Mouse (Mus musculus) midbrain, embryonic 15.5 days (tissue): ENCODE results near the gene Gm5148. TPM values are rescaled to one million over a fixed set of nuclear protein-coding genes. Genes with fewer than 3 reads are reported as not detected.

Experiments
- ATAC-seq: fragments of 200-750 bp; cut with Nextera tagmentation; replicated peaks from 2 replicates; pipeline ENCODE4 v1.8.0; 2017; ENCODE audit warnings: moderate TSS enrichment
- H3K27ac ChIP-seq: fragments of 300-500 bp; sonication (generic); 2 replicates; pipeline ENCODE4 v1.5.1; 2015; ENCODE audit warnings: mild to moderate bottlenecking, inconsistent platforms
- H3K27me3 ChIP-seq: fragments of 300-500 bp; sonication (generic); replicated peaks from 2 replicates; pipeline ENCODE4 v1.6.1; 2015; ENCODE audit warnings: inconsistent platforms
- H3K36me3 ChIP-seq: fragments of 300-500 bp; sonication (generic); replicated peaks from 2 replicates; pipeline ENCODE4 v1.6.1; 2015; ENCODE audit warnings: inconsistent platforms
- H3K4me1 ChIP-seq: fragments of 300-500 bp; sonication (generic); 2 replicates; pipeline ENCODE4 v1.6.1; 2015; ENCODE audit warnings: inconsistent platforms
- H3K4me2 ChIP-seq: fragments of 300-500 bp; sonication (generic); 2 replicates; pipeline ENCODE4 v1.6.1; 2015; ENCODE audit warnings: inconsistent platforms, mild to moderate bottlenecking, moderate library complexity
- H3K4me3 ChIP-seq: fragments of 300-500 bp; sonication (generic); 2 replicates; pipeline ENCODE4 v1.5.1; 2015; ENCODE audit warnings: mild to moderate bottlenecking, inconsistent platforms
- H3K9ac ChIP-seq: fragments of 300-500 bp; sonication (generic); 2 replicates; pipeline ENCODE4 v1.6.1; 2015; ENCODE audit warnings: mild to moderate bottlenecking, inconsistent platforms
- H3K9me3 ChIP-seq: fragments of 300-500 bp; sonication (generic); 2 replicates; pipeline ENCODE4 v1.6.1; 2016; ENCODE audit warnings: inconsistent platforms
- WGBS: fragments of 180-500 bp; shearing (Covaris S2); methylation state at CpG from one replicate; pipeline ENCODE4 v1.1.7; 2015; ENCODE audit warnings: mixed read lengths; 5-methylcytosine and 5-hydroxymethylcytosine counted together
- polyA plus RNA-seq: library from polyadenylated mRNA; unstranded; fragments of >200 nt; fragmentation: Nextera tagmentation; extraction: Ambion mirVana; gene quantifications from 2 replicates; pipeline ENCODE4 v1.2.1, GENCODE M21; 2015

The Gm5148 gene
- polyA plus RNA-seq, 1 experiment from 2014 or later: 15.4 TPM

DNA sequence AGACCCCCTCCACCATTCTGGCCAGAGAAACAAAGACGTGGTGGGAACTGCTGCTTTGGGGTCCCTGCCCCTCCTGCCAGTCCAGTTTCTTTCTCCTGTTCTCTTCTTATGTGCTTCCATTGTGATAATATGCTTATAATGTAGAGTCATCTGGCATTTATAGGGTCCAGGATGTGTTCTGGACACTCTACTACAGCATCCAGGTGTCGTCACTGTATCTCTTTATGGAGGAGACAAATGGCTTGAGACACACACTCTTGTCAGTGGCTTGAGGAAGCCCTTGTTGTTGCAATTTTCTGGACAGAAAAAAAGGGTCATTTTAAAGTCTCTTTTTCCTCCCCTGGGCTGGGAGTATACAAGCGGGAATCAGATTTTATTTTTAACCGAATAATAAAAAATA lies 33.3 kb upstream of the Gm5148 start:
- H3K4me2 ChIP-seq: no peak overlapping the region
- ATAC-seq: peak; percentile 40; the same call in 1 of the 2 replicates
- H3K27me3 ChIP-seq: no peaks in the 10 kb centered on the region
- H3K27ac ChIP-seq: 0 out of 2 replicates have a peak overlapping the region, but pooled peaks have one; percentile 22
- H3K9ac ChIP-seq: no peak overlapping the region
- H3K4me3 ChIP-seq: no peak overlapping the region
- no peaks in the 10 kb centered on the region for H3K9me3 ChIP-seq
- peaks cover 10% of the 10 kb centered on the region for H3K4me1 ChIP-seq
- no peaks in the 10 kb centered on the region for H3K36me3 ChIP-seq
- WGBS: 29% methylated on average over 4 of the region's 4 CpGs

DNA sequence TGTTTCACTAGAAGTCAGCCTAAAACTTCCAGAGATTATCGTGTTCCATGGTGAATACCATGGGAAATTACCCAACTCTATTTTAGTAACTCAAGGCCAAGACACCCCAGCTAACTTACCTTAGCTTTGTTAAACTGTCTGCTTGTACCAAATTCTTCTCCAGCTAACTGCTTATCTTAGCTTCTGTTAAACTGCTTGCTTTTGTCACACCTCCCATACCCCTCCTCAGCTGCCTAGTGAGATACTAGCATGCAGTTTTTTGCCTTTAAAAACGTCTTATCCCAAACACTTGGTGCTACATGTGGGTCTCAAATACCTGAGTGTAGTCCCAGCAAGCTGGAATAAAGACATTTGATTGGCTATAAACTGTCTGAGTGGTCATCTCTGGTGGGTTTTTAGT lies 31.7 kb upstream of the Gm5148 start:
- no peak for ATAC-seq
- Histone ChIP-seq H3K9ac (no peak overlapping the region), H3K9me3 (no peaks in the 10 kb centered on the region), H3K4me2 (no peak overlapping the region), H3K4me1 (peaks cover 10% of the 10 kb centered on the region), H3K27ac (no peak overlapping the region), H3K4me3 (no peak overlapping the region), H3K27me3 (no peaks in the 10 kb centered on the region), H3K36me3 (no peaks in the 10 kb centered on the region)
- WGBS: 76% methylated on average over 2 of the region's 2 CpGs

DNA sequence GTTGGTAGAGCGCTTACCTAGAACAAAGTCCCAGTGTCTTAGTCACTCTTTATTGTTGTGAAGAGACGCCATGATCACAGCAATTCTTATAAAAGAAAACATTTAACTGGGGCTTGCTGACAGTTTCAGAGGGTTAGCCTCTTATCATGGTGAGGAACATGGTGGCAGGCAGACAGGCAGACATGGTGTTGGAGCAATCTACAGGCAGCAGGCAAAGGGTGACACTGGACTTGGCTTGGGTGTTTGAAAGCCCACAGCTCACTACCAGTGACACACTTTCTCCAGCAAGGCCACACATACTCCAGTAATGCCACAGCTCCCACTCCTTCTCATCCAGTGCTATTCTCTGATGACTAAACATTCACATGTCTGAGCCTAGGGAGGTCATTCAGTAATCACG lies 30.3 kb upstream of the Gm5148 start:
- Histone ChIP-seq H3K27me3 (no peaks in the 10 kb centered on the region), H3K4me3 (no peak overlapping the region), H3K4me2 (no peak overlapping the region), H3K9ac (no peak overlapping the region), H3K27ac (no peak overlapping the region), H3K4me1 (peaks cover 10% of the 10 kb centered on the region), H3K36me3 (no peaks in the 10 kb centered on the region), H3K9me3 (no peaks in the 10 kb centered on the region)
- ATAC-seq: no peak
- WGBS: 90% methylated on average over 3 of the region's 3 CpGs

DNA sequence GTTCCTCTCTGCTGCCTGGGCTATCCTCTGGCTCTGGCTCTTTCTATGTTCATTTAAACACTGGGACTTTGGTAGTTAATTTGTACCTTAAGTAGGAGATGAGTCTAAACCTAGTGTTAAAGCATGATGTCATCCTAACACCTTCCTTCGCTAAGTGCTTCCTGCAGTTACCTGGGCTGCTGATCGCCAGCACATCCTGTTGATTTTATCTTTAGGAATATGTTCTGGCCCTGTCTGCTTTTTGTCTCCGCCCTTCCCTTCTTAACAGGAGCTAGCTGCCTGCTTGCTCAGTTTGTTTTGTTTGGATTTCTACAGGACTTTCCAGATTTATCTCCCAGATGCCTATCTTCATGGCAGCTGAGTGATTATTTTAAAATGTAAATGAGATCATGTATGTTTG lies 28.9 kb upstream of the Gm5148 start:
- no peaks in the 10 kb centered on the region for H3K27me3 ChIP-seq
- H3K4me1 ChIP-seq: peaks cover 4% of the 10 kb centered on the region; the same call in 1 of the 2 replicates
- H3K4me3 ChIP-seq: no peak overlapping the region
- H3K4me2 ChIP-seq: no peak overlapping the region
- no peak overlapping the region for H3K27ac ChIP-seq
- no peaks in the 10 kb centered on the region for H3K9me3 ChIP-seq
- 89% methylated on average over 3 of the region's 3 CpGs for whole genome bisulfite sequencing
- no peak for ATAC-seq
- no peak overlapping the region for H3K9ac ChIP-seq
- no peaks in the 10 kb centered on the region for H3K36me3 ChIP-seq

DNA sequence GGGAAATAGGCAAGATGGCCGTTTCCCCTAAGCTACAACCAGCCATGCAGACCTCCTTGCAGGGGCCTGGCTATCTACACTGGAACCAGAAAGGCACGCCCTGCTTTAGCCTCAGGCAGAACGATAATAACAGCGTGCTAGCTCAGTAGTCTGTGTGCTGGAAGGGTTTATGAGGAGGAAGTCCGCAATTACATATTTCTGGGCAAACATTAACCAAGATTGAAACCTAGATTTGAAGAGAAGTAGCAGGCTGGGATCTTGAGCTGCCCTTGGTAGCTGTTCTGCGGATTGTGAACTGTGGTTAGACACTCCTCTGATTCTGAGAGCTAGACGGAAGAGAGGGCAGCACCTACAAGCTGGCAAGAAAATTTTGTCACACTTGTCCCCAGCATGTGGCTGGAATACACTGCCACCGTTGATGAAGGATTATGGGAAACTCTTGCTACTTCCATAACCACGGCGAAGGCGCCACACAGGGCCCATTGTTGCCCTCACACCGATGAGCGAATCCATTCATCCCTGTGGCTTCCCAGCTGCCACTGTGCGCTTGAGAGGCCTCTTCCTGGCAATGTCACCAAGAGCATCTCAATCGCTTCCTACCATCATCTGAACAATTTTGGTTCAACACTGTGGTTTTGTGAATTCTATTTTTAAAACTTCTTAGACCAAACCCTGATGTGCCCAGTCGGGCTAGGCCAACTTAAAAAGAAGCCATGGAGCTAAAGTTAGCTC lies 23.9 kb upstream of the Gm5148 start:
- Histone ChIP-seq H3K9me3 (no peaks in the 10 kb centered on the region), H3K4me2 (no peak overlapping the region), H3K4me3 (no peak overlapping the region), H3K36me3 (no peaks in the 10 kb centered on the region), H3K27ac (no peak overlapping the region), H3K27me3 (no peaks in the 10 kb centered on the region), H3K9ac (no peak overlapping the region), H3K4me1 (no peaks in the 10 kb centered on the region)
- WGBS: 87% methylated on average over 16 of the region's 16 CpGs
- no peak for ATAC-seq

DNA sequence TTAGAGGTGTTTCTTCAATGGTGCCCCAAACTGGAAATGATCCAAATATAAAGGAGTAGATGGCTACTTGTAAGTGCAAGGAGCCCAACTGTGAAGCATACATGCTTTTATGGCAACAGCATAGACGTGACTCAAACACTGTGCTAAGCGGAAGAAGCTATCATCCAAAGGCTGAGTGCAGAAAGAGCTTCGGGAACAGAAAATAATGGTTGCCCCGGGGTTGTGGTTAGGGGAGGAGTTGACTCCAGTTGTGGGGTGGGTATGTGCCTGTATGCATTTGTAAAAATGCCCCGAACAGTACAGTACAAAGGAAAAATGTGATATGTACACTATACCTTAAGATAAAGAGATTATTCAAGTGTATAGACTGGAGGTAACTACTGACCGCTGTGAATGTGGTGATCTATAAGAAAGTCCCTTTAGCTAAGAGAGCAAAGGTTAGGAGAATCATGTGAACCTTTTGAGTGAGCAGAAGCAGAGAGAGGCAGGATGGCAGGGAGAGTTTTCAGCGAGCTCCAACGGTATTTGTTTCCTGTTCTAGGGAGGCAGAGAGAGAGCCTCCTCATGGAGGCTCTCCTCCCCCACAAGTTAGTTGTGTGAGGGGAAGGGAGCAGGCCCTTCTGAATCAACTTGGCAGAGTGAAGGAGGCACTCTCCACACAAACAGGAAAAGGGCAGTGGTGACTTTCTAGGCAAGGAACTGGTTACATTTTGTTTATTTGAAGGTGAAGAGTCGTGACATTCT lies 23.1 kb upstream of the Gm5148 start:
- ATAC-seq: no peak
- no peak overlapping the region for H3K4me3 ChIP-seq
- no peaks in the 10 kb centered on the region for H3K9me3 ChIP-seq
- H3K4me2 ChIP-seq: no peak overlapping the region
- no peak overlapping the region for H3K27ac ChIP-seq
- H3K36me3 ChIP-seq: no peaks in the 10 kb centered on the region
- WGBS: 89% methylated on average over 9 of the region's 9 CpGs
- H3K27me3 ChIP-seq: no peaks in the 10 kb centered on the region
- H3K4me1 ChIP-seq: no peaks in the 10 kb centered on the region
- no peak overlapping the region for H3K9ac ChIP-seq

DNA sequence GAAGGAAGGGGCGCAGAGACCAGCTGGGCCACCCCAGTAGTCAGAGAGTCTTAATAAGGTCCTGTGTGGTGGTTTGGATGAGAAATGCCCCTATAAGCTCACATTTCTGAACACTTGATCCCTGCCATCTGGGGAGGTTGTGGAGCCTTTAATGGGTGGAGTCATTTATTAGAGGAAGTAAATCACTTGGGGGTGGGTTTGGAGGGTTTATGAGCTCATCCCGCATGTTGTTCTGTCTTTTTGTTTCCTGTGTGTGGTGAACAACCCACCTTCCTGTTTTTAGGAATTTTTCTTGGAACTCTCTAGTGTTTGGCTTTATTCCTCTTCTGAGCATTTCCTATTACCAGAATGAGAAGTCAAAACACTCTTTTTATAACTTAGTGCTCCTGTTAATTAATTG lies 19.8 kb upstream of the Gm5148 start:
- H3K27me3 ChIP-seq: no peaks in the 10 kb centered on the region
- 94% methylated on average over 2 of the region's 2 CpGs for WGBS
- no peak overlapping the region for H3K4me3 ChIP-seq
- H3K36me3 ChIP-seq: no peaks in the 10 kb centered on the region
- no peak for ATAC-seq
- no peak overlapping the region for H3K4me2 ChIP-seq
- no peaks in the 10 kb centered on the region for H3K9me3 ChIP-seq
- no peak overlapping the region for H3K9ac ChIP-seq
- H3K4me1 ChIP-seq: no peaks in the 10 kb centered on the region
- H3K27ac ChIP-seq: no peak overlapping the region

DNA sequence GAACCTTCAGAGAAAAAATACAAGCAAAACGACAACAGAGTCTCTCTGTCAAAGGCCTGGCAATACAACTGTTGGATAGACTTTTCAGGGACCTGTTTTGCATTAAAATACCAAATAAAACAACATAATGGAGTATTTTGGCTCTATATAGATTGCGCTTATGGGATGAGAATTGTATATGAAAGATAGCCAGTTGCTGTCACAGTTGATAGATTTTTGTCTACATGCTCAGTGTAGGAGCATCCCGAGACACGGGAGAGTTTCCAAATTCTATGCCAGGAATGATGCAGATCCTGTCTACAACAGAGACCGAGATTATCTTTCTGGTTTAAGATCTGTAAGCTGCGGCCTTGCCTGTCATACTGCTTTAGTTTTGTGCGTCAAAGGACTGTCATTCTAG lies 15.7 kb upstream of the Gm5148 start:
- no peaks in the 10 kb centered on the region for H3K36me3 ChIP-seq
- WGBS: 95% methylated on average over 7 of the region's 7 CpGs
- no peak for ATAC-seq
- H3K9ac ChIP-seq: no peak overlapping the region
- H3K9me3 ChIP-seq: no peaks in the 10 kb centered on the region
- H3K27ac ChIP-seq: no peak overlapping the region
- H3K4me2 ChIP-seq: no peak overlapping the region
- 0 out of 2 replicates have a peak, but pooled peaks cover 4% of the 10 kb centered on the region for H3K4me1 ChIP-seq
- no peak overlapping the region for H3K4me3 ChIP-seq
- H3K27me3 ChIP-seq: no peaks in the 10 kb centered on the region

DNA sequence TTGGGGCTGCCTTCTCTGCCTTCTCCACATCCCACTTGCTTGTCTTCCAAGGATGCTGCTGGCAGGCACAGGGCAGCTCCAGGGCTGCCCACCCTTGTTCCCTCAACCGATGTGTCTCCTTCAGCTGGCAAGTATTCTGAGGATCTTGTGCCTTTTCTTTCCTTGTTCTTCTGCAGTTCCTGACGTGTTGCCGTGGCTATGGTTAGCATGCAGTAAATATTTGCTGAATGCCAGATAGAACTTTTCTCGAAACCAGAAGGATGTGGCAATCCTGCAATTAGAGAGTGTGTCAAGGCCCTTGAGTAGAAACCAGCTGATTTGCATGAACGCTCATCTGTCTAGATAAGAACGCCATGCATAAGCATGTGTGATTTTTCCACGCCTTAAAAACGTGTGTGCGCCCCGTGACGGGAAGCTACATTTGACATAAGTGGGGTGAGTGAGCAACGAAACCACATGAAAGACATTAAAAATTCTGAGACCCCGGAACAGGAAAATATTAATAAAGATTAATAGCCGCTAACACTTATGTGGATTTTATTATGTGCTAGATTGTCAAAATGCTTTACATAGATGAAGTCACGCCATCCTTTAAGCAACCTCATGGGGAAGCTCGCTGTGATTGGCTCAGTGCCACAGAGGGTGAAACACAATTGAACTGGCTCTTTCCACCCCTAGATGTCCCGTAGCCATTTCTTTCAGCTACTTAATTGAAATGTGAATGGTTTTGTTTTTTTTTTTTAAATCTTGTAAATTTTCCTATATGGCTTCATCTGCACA lies 14.1 kb upstream of the Gm5148 start:
- peak; percentile 48; the same call in 1 of the 2 replicates for ATAC-seq
- H3K36me3 ChIP-seq: no peaks in the 10 kb centered on the region
- H3K9ac ChIP-seq: no peak overlapping the region
- H3K27ac ChIP-seq: no peak overlapping the region
- no peak overlapping the region for H3K4me2 ChIP-seq
- H3K4me3 ChIP-seq: no peak overlapping the region
- 70% methylated on average over 17 of the region's 17 CpGs for WGBS
- no peaks in the 10 kb centered on the region for H3K27me3 ChIP-seq
- 0 out of 2 replicates have a peak, but pooled peaks cover 4% of the 10 kb centered on the region for H3K4me1 ChIP-seq
- no peaks in the 10 kb centered on the region for H3K9me3 ChIP-seq

DNA sequence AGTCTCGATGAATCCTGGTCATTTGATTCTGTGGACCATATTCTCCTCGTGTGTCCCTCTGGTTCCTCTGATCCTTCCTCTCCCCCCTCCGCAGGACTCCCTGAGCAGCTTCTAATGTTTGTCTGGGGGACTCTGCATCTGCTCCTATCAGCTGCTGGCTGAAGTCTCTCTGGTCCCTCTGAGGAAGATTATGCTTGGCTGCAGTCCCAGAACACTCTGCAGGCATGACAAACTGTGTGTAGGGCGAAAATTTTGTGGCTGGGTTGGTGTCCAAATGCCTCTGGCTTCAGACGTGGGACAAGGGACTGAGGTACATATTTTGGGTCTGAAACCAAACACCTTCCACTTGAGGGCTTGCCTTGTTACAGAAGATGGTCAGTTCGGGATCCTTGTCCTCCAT lies 13.1 kb upstream of the Gm5148 start:
- no peaks in the 10 kb centered on the region for H3K9me3 ChIP-seq
- ATAC-seq: peak; percentile 66
- WGBS: 52% methylated on average over 6 of the region's 6 CpGs
- H3K4me3 ChIP-seq: no peak overlapping the region
- H3K4me2 ChIP-seq: no peak overlapping the region
- 0 out of 2 replicates have a peak, but pooled peaks cover 4% of the 10 kb centered on the region for H3K4me1 ChIP-seq
- no peak overlapping the region for H3K9ac ChIP-seq
- H3K27me3 ChIP-seq: no peaks in the 10 kb centered on the region
- no peaks in the 10 kb centered on the region for H3K36me3 ChIP-seq
- no peak overlapping the region for H3K27ac ChIP-seq

DNA sequence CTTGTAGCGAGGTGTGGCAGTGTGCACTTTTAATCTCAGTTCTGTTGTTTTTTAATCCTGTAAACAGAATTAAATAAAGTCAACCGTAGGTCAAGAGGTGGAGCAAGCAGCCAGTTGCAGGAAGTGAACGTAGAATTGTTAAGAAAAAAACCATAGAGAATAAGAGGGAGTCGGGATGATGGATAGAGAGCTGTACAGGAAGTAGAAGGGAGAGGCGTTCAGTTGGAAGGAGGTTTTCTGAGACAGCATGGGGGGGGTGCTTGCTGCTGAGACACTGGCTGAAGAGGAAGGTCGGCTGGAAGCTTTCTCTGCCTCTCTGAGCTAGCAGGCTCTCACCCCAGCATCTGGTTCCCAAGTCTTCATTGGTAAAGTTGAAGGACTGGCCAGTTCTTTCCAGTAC lies 10.9 kb upstream of the Gm5148 start:
- H3K27ac ChIP-seq: no peak overlapping the region
- H3K4me1 ChIP-seq: 0 out of 2 replicates have a peak, but pooled peaks cover 4% of the 10 kb centered on the region
- no peak overlapping the region for H3K9ac ChIP-seq
- no peaks in the 10 kb centered on the region for H3K9me3 ChIP-seq
- no peak overlapping the region for H3K4me2 ChIP-seq
- H3K36me3 ChIP-seq: no peaks in the 10 kb centered on the region
- WGBS: 80% methylated on average over 6 of the region's 6 CpGs
- no peak for ATAC-seq
- no peak overlapping the region for H3K4me3 ChIP-seq
- no peaks in the 10 kb centered on the region for H3K27me3 ChIP-seq

DNA sequence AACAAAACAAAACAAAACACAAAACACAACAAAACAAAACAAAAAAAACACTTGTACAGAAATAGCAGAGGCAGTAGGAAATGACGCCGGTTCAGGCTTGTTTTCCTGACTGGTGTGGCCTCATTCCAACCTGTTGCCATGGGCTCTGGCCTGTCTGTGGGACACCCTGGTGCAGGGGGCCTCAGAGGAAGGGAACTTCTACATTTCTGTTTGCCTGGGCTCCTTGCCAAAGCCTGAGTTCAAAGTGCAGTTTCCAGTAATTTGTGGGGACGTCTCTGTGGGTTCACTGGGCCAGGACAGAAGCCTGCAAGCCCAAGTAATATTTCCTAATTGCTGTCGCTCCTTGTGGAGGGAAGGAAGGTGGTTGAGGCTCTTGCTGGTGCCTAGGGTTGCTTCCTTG lies 4.9 kb upstream of the Gm5148 start:
- Histone ChIP-seq H3K36me3 (no peaks in the 10 kb centered on the region), H3K9me3 (no peaks in the 10 kb centered on the region), H3K4me1 (no peaks in the 10 kb centered on the region), H3K4me3 (no peak overlapping the region), H3K27me3 (no peaks in the 10 kb centered on the region), H3K27ac (no peak overlapping the region), H3K4me2 (no peak overlapping the region), H3K9ac (no peak overlapping the region)
- 48% methylated on average over 4 of the region's 4 CpGs for WGBS
- ATAC-seq: no peak
